Mouse (Mus musculus) C2C12 (cell line): ENCODE measurements around the gene Nrf1.

ENCODE experiments used
- CTCF ChIP-seq: IDR thresholded peaks from one replicate; pipeline ENCODE4 v1.5.1; 2011; ENCODE audit not compliant: control insufficient read depth, insufficient read depth, insufficient read length
- MAX ChIP-seq: IDR thresholded peaks from one replicate; pipeline ENCODE4 v1.6.1; 2011; ENCODE audit warnings: mild to moderate bottlenecking, control low read depth
- MYOD1 ChIP-seq: IDR thresholded peaks from one replicate; pipeline ENCODE4 v1.6.1; 2011; ENCODE audit warnings: low read depth; ENCODE audit not compliant: control insufficient read depth, insufficient read length
- MYOG ChIP-seq: IDR thresholded peaks from one replicate; pipeline ENCODE4 v1.6.1; 2011; ENCODE audit not compliant: control insufficient read depth, insufficient read length; ENCODE audit errors: extremely low read depth
- USF1 ChIP-seq: IDR thresholded peaks from one replicate; pipeline ENCODE4 v1.6.1; 2011; ENCODE audit warnings: low read depth, mild to moderate bottlenecking, control low read depth, moderate library complexity

DNA sequence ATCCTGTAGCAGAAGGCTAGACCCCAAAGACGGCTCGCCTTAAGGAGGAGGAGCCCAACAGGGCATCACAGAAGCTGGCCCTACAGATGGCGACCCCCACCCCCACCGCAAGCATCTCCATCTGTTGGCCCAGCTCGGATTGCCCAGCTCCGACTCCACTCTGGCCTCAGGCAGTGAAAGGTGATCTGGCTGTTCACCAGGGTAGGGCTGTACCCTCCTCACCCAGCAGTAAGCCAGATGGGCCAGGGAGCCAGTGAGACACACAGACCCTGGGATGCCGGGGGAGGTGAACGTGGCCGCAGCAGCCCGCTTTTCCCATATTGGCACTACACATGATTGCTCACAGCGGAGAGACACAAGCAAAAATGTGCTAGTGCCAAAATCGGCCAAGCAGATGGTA, 121.4 kb downstream of the Nrf1 start:
- TF ChIP-seq CTCF (no peak), MYOG (no peak), MYOD1 (no peak), USF1 (no peak), MAX (no peak)
